Mouse (Mus musculus) liver, embryonic 13.5 days (tissue): ENCODE measurements around the gene Yod1. TPM values are rescaled to one million over a fixed set of nuclear protein-coding genes. Genes with fewer than 3 reads are reported as not detected.
A peak's percentile ranks its signal among the peaks of the same experiment; 100 is the strongest.

Experiments
- ATAC-seq: fragments of 200-750 bp; cut with Nextera tagmentation; 2 replicates; pipeline ENCODE4 v1.8.0; 2017; ENCODE audit warnings: low read depth, mild to moderate bottlenecking, moderate number of reproducible peaks, moderate library complexity
- DNase-seq: peaks from one replicate; pipeline ENCODE4 v3.0.0; 2022
- H3K27ac ChIP-seq: fragments of 300-500 bp; sonication (generic); 2 replicates; pipeline ENCODE4 v1.5.1; 2015; ENCODE audit warnings: moderate library complexity, mild to moderate bottlenecking, inconsistent platforms
- H3K27me3 ChIP-seq: fragments of 300-500 bp; sonication (generic); 2 replicates; pipeline ENCODE4 v1.6.1; 2015; ENCODE audit warnings: mild to moderate bottlenecking, inconsistent platforms
- H3K36me3 ChIP-seq: fragments of 300-500 bp; sonication (generic); 2 replicates; pipeline ENCODE4 v1.6.1; 2015; ENCODE audit warnings: mild to moderate bottlenecking, inconsistent platforms
- H3K4me1 ChIP-seq: fragments of 300-500 bp; sonication (generic); replicated peaks from 2 replicates; pipeline ENCODE4 v1.6.1; 2015; ENCODE audit warnings: inconsistent platforms
- H3K4me2 ChIP-seq: fragments of 300-500 bp; sonication (generic); 2 replicates; pipeline ENCODE4 v1.6.1; 2015; ENCODE audit warnings: inconsistent platforms, mild to moderate bottlenecking, moderate library complexity
- H3K4me3 ChIP-seq: fragments of 300-500 bp; sonication (generic); replicated peaks from 2 replicates; pipeline ENCODE4 v1.5.1; 2015; ENCODE audit warnings: mild to moderate bottlenecking, inconsistent platforms
- H3K9ac ChIP-seq: fragments of 300-500 bp; sonication (generic); 2 replicates; pipeline ENCODE4 v1.6.1; 2015; ENCODE audit warnings: mild to moderate bottlenecking, inconsistent platforms
- H3K9me3 ChIP-seq: fragments of 300-500 bp; sonication (generic); replicated peaks from 2 replicates; pipeline ENCODE4 v1.6.1; 2016; ENCODE audit warnings: inconsistent platforms
- WGBS: fragments of 180-500 bp; shearing (Covaris S2); methylation state at CpG from one replicate; pipeline ENCODE4 v1.1.7; 2015; ENCODE audit not compliant: insufficient replicate concordance; 5-methylcytosine and 5-hydroxymethylcytosine counted together
- polyA plus RNA-seq: library from polyadenylated mRNA; unstranded; fragments of >200 nt; fragmentation: Nextera tagmentation; extraction: Ambion mirVana; gene quantifications from 2 replicates; pipeline ENCODE4 v1.2.1, GENCODE M21; 2015

Yod1 gene
- 40.8 and 47.6 TPM in 2 replicates for polyA plus RNA-seq

DNA sequence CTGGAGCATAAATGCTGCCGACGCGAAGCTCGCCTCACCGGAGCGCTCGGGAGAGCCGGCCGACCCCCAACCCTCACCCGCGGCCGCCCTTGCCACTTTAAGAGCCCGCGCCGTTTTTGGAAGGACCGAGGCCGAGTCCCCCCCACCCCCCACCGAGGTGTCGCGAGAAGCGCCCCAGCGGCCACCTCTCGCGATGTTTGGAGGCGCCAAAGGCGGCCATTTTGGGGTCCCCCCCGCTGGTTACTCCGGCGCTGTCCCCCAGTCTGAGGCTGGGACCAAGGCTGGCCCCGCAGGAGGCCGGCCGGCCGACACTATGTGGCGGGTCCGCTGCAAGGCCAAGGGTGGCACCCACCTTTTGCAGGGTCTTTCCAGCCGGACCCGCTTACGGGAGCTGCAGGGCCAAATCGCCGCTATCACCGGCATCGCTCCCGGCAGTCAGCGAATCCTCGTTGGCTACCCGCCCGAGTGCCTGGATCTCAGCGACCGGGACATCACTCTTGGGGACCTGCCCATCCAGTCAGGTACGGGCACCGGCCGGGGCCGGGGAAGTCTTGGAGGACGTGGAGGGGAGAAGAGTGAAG is at the start of gene Yod1:
Yod1 (plus strand) TSS at position 37 of the 581 bp plus-strand sequence.
- Histone ChIP-seq H3K4me1 (peaks cover 50% of the 10 kb centered on the region), H3K4me2 (peak within 1 kb of the TSS; percentile 98), H3K27ac (peak within 1 kb of the TSS; percentile 97), H3K9ac (peak within 1 kb of the TSS; percentile 89), H3K27me3 (no peaks in the 10 kb centered on the region), H3K4me3 (peak within 1 kb of the TSS; percentile 84), H3K36me3 (peaks cover 27% of the 10 kb centered on the region), H3K9me3 (no peaks in the 10 kb centered on the region)
- ATAC-seq (peak; percentile 64), DNase-seq (peak; percentile 75)
- WGBS: under 1% methylated on average over 54 of the region's 54 CpGs

GRCm38 (mm10) chr1:130678551-130678950 is 38.6 kb upstream of the Yod1 start:
- no peaks in the 10 kb centered on the region for H3K9me3 ChIP-seq
- no peak overlapping the region for H3K27ac ChIP-seq
- WGBS: 66% methylated on average over 2 of the region's 2 CpGs
- no peak overlapping the region for H3K9ac ChIP-seq
- DNase-seq (no peak), ATAC-seq (no peak)
- H3K4me2 ChIP-seq: no peak overlapping the region
- H3K27me3 ChIP-seq: no peaks in the 10 kb centered on the region
- no peak overlapping the region for H3K4me3 ChIP-seq
- no peaks in the 10 kb centered on the region; the same call in 1 of the 2 replicates for H3K4me1 ChIP-seq
- H3K36me3 ChIP-seq: no peaks in the 10 kb centered on the region

DNA sequence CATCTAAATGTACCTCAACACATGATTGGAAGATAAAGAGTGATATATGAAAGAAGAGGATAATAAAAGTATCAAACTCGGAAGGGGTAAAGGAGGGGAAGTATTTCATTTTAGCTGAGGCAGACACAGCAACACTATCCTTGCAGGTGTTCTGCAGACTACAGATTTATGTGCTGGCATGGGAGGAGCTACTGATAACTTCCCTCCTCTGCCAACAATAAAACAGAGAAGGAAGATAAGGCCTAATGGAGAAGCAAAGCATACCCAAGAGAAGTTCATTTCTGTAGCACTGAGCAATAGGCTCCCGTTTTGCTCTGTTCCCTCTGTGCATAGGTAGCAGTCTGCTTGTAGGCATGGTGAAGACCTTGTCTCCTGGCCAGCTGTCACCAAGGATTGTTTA is 36.1 kb upstream of the Yod1 start:
- H3K9me3 ChIP-seq: no peaks in the 10 kb centered on the region
- H3K27ac ChIP-seq: no peak overlapping the region
- H3K4me2 ChIP-seq: no peak overlapping the region
- WGBS: 35% methylated on average over 2 of the region's 2 CpGs
- H3K27me3 ChIP-seq: no peaks in the 10 kb centered on the region
- H3K9ac ChIP-seq: no peak overlapping the region
- H3K4me1 ChIP-seq: no peaks in the 10 kb centered on the region; the same call in 1 of the 2 replicates
- H3K36me3 ChIP-seq: no peaks in the 10 kb centered on the region
- ATAC-seq (no peak), DNase-seq (no peak)
- H3K4me3 ChIP-seq: no peak overlapping the region

DNA sequence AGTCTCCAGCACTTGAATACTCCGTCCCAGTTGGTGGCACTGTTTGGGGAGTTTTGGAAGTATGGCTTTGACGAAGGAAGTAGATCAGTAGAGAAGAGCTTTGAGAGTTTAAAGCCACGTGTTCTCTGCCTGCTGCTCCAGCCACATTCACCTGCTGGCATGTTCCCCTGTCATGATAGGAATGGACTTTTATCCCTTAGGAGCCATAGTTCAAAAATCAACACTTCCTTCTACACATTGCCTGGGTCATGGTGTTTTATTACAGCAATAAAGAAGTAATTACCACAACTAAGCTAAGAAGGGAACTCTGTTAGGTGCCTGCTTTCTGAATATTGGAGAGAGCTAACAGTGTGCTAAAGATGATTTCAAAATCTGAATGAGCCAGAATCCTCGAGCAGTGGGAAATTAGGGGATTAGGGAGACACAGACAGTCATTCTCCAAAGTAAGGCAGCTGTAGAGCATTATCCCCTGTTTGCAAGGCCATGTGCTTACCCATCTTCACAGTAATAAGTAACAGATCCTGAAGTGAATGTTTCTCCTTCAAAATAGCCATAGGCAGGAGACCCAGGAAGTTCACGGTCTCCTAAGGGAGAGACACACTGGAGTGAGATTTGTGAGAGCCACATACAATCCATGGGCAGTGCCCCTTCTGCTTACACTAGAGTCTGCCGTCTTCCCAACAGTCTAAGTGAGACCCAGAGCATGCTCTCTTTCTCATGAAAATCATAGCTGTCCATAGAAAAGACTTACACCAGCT is 35.3 kb upstream of the Yod1 start:
- no peak for ATAC-seq
- Histone ChIP-seq H3K27me3 (no peaks in the 10 kb centered on the region), H3K9me3 (no peaks in the 10 kb centered on the region), H3K4me3 (no peak overlapping the region), H3K4me1 (no peaks in the 10 kb centered on the region; the same call in 1 of the 2 replicates), H3K4me2 (no peak overlapping the region), H3K36me3 (no peaks in the 10 kb centered on the region), H3K27ac (no peak overlapping the region), H3K9ac (no peak overlapping the region)
- 59% methylated on average over 6 of the region's 6 CpGs for whole genome bisulfite sequencing
- no peak for DNase-seq

DNA sequence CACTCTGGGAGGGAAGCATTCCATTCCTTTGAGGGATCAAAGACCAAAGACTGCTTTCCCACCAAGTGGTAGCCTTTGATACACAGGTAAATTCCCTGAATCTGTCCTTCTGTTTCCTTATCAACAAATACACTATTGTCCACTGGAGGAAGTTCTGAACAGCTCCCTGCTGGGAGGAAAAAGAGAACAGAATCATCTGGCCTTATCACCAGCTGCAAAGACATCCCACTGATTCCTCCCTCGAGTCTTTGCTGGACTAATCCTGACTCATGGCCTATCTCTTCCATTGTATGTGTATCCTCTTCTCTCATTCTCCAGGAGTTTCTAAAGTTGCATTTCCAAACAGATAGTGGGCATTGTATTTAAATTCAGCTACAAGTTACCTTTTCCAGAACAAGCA is 33.2 kb upstream of the Yod1 start:
- Histone ChIP-seq H3K4me2 (no peak overlapping the region), H3K27me3 (no peaks in the 10 kb centered on the region), H3K9ac (no peak overlapping the region), H3K36me3 (no peaks in the 10 kb centered on the region), H3K9me3 (no peaks in the 10 kb centered on the region), H3K27ac (no peak overlapping the region), H3K4me3 (no peak overlapping the region), H3K4me1 (no peaks in the 10 kb centered on the region; the same call in 1 of the 2 replicates)
- DNase-seq (no peak), ATAC-seq (no peak)
- WGBS: 6% methylated on average over 1 of the region's 1 CpGs

GRCm38 (mm10) chr1:130698601-130699000 is 18.5 kb upstream of the Yod1 start:
- H3K27ac ChIP-seq: no peak overlapping the region
- 85% methylated on average over 5 of the region's 5 CpGs for WGBS
- H3K4me1 ChIP-seq: no peaks in the 10 kb centered on the region
- no peaks in the 10 kb centered on the region for H3K9me3 ChIP-seq
- no peaks in the 10 kb centered on the region for H3K27me3 ChIP-seq
- H3K4me3 ChIP-seq: no peak overlapping the region
- DNase-seq (no peak), ATAC-seq (no peak)
- H3K36me3 ChIP-seq: peaks cover 72% of the 10 kb centered on the region
- H3K9ac ChIP-seq: no peak overlapping the region
- no peak overlapping the region for H3K4me2 ChIP-seq

- Histone ChIP-seq H3K9me3 (no peaks in the 10 kb centered on the region), H3K27me3 (no peaks in the 10 kb centered on the region), H3K36me3 (peaks cover 85% of the 10 kb centered on the region), H3K4me2 (no peak overlapping the region), H3K27ac (no peak overlapping the region), H3K9ac (no peak overlapping the region), H3K4me1 (peaks cover 9% of the 10 kb centered on the region), H3K4me3 (no peak overlapping the region)
- DNase-seq (no peak), ATAC-seq (no peak)
- 83% methylated on average over 10 of the region's 10 CpGs for WGBS
Observed at GRCm38 (mm10) chr1:130699937-130700633, 17.0 kb upstream of the Yod1 start.

GRCm38 (mm10) chr1:130701976-130702375 is 15.2 kb upstream of the Yod1 start:
- ATAC-seq: no peak
- WGBS: 93% methylated on average over 11 of the region's 11 CpGs
- H3K36me3 ChIP-seq: peaks cover 92% of the 10 kb centered on the region

DNA sequence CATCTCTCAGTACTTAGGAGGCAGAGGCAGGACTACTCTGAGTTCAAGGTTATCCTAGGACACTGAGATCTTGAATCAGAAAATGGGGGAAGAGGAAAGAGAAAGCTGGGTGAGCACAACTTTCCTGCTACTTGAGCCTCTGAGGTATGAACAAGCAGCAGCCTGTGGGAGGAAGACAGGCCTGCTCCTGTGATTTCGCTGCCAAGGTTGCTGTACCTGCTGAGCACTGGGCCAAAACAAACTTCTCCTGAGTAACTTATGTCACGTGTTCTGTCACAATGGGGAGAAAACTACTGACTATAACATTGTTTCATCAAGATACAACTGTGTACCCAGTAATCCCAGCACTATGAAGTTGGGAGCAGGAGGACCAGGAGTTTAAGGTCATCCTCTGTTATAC is 13.5 kb upstream of the Yod1 start:
- H3K4me1 ChIP-seq: peaks cover 9% of the 10 kb centered on the region
- no peak overlapping the region for H3K27ac ChIP-seq
- no peak for DNase-seq
- peaks cover 93% of the 10 kb centered on the region for H3K36me3 ChIP-seq
- ATAC-seq: no peak
- no peak overlapping the region for H3K9ac ChIP-seq
- H3K4me3 ChIP-seq: no peak overlapping the region
- no peaks in the 10 kb centered on the region for H3K27me3 ChIP-seq
- no peaks in the 10 kb centered on the region for H3K9me3 ChIP-seq
- no peak overlapping the region for H3K4me2 ChIP-seq
- WGBS: 67% methylated on average over 2 of the region's 2 CpGs

More at GRCm38 (mm10) chr1:130701976-130702375, 15.2 kb upstream of the Yod1 start:
- Histone ChIP-seq H3K9me3 (no peaks in the 10 kb centered on the region), H3K4me2 (no peak overlapping the region), H3K27ac (no peak overlapping the region), H3K27me3 (no peaks in the 10 kb centered on the region), H3K9ac (no peak overlapping the region), H3K4me3 (no peak overlapping the region), H3K4me1 (peaks cover 9% of the 10 kb centered on the region)
- no peak for DNase-seq

DNA sequence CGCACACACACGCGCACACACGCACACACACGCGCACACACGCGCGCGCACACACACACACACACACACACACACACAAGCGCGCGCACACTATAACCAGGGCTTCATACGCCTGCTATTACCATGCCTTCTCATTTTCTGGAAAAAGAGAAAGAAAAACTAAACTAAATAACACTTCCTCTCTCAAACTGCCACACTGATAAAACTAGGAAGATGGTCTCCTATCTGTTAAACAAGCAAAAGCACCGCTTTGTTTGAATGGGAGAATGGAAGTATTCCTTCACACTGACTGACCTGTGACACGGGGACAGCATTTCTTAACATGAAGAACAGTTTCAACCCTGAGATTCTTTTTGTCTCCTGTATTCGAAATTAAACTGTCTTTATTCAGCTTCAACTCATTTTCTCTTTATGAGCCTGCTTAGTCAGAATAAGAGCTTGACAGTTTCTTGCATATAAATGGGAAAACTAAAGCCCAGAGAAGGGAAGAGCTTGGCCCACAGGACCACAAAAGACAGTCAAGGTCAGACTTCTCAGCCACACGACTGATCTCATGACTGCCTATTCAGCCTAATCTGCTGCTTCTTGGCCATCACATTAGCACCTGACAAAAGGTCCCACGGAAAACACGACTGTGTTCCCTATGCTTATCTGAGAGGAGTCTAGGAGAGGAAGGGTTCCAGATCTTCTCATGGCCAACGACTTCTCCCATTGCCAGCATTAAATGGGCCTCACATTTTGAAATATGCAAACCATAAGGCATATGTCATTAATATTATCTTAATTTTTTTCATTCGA is 6.6 kb upstream of the Yod1 start:
- no peak overlapping the region for H3K9ac ChIP-seq
- DNase-seq (no peak), ATAC-seq (no peak)
- H3K36me3 ChIP-seq: peaks cover 66% of the 10 kb centered on the region
- peak overlapping the region; percentile 11; the same call in 1 of the 2 replicates for H3K27ac ChIP-seq
- no peaks in the 10 kb centered on the region for H3K27me3 ChIP-seq
- H3K4me2 ChIP-seq: no peak overlapping the region
- 84% methylated on average over 22 of the region's 22 CpGs for WGBS
- peaks cover 32% of the 10 kb centered on the region for H3K4me1 ChIP-seq
- H3K4me3 ChIP-seq: no peak overlapping the region
- no peaks in the 10 kb centered on the region for H3K9me3 ChIP-seq

- peaks cover 42% of the 10 kb centered on the region for H3K4me1 ChIP-seq
- no peak for DNase-seq
Observed at GRCm38 (mm10) chr1:130714046-130714445, 3.1 kb upstream of the Yod1 start.

More at GRCm38 (mm10) chr1:130714046-130714445, 3.1 kb upstream of the Yod1 start:
- Histone ChIP-seq H3K27me3 (no peaks in the 10 kb centered on the region), H3K4me3 (peak overlapping the region; percentile 84; the same call in 1 of the 2 replicates), H3K9me3 (no peaks in the 10 kb centered on the region), H3K9ac (0 out of 2 replicates have a peak overlapping the region, but pooled peaks have one; percentile 1), H3K36me3 (peaks cover 36% of the 10 kb centered on the region), H3K4me2 (peak overlapping the region; percentile 98), H3K27ac (no peak overlapping the region)
- 81% methylated on average over 4 of the region's 4 CpGs for WGBS
- ATAC-seq: no peak
